11 mouse cellular contexts compared by ENCODE assay signal in genomic region chr8:108724818-108725506, GRCm38 (mm10).
DNase-seq lines count a peak whose midpoint lies in the region; ATAC-seq and TF ChIP-seq lines count a peak whose summit lies in the region.
"Had no signal": no experiment of that assay in that cellular context is flagged by ENCODE, and none has a peak within 500 bp of the region (broad histone marks: within the 10 kb centered on the region; RNA-seq: fewer than 3 reads in every experiment).

No protein-coding gene starts in this region.

- H3K4me2 ChIP-seq in midbrain, embryonic 11.5 days, result no peak overlapping the region
- H3K4me2 ChIP-seq in intestine, embryonic 16.5 days (ENCODE audit: low read depth, low read length), result 0 out of 2 replicates have a peak overlapping the region, but pooled peaks have one; percentile 4
- H3K4me2 ChIP-seq in liver, postnatal 0 days (ENCODE audit: low read depth, low read length), result 0 out of 2 replicates have a peak overlapping the region, but pooled peaks have one; percentile 6
- H3K4me2 ChIP-seq in kidney, embryonic 14.5 days (replicated peaks; ENCODE audit: low read depth, low read length), result no peak overlapping the region
- H3K4me2 ChIP-seq: embryonic facial prominence, embryonic 15.5 days had no signal

- no peak overlapping the region for H3K9ac ChIP-seq in midbrain, embryonic 11.5 days (ENCODE audit: low read length)
- no peak overlapping the region for H3K9ac ChIP-seq in intestine, embryonic 16.5 days (ENCODE audit: low read depth, low read length)
- H3K9ac ChIP-seq in liver, postnatal 0 days (replicated peaks), result no peak overlapping the region
- H3K9ac ChIP-seq in kidney, embryonic 14.5 days (ENCODE audit: low read depth, low read length), result no peak overlapping the region
- H3K9ac ChIP-seq: embryonic facial prominence, embryonic 15.5 days had no signal

- TF ChIP-seq CTCF in liver, postnatal 0 days (IDR thresholded peaks at IDR 0.05; ENCODE audit: low read depth), result no peak

- no peak for ATAC-seq in midbrain, embryonic 11.5 days (ENCODE audit: low FRiP score)
- ATAC-seq in intestine, embryonic 16.5 days, result peak; percentile 50
- no peak for ATAC-seq in liver, postnatal 0 days
- ATAC-seq in inflammation-experienced regulatory T-cells, adult 6 months, result no peak
- no peak for ATAC-seq in kidney, embryonic 14.5 days (ENCODE audit: low FRiP score, low TSS enrichment)

- H3K27me3 ChIP-seq in midbrain, embryonic 10.5 days (ENCODE audit: low read depth, poor library complexity, severe bottlenecking), result peaks cover 6% of the 10 kb centered on the region
- H3K27me3 ChIP-seq in midbrain, embryonic 11.5 days (ENCODE audit: control insufficient read depth, insufficient read depth, low read length), result no peaks in the 10 kb centered on the region
- no peaks in the 10 kb centered on the region for H3K27me3 ChIP-seq in intestine, embryonic 16.5 days (replicated peaks; ENCODE audit: control insufficient read depth, insufficient read depth, low read length)
- no peaks in the 10 kb centered on the region for H3K27me3 ChIP-seq in liver, postnatal 0 days (ENCODE audit: insufficient read depth, low read length)
- H3K27me3 ChIP-seq in kidney, embryonic 14.5 days (ENCODE audit: control insufficient read depth, insufficient read depth, low read length), result no peaks in the 10 kb centered on the region
- H3K27me3 ChIP-seq: embryonic facial prominence, embryonic 15.5 days had no signal

- H3K36me3 ChIP-seq in midbrain, embryonic 10.5 days, result no peaks in the 10 kb centered on the region
- H3K36me3 ChIP-seq in midbrain, embryonic 11.5 days (ENCODE audit: control insufficient read depth, insufficient read depth, low read length), result no peaks in the 10 kb centered on the region
- H3K36me3 ChIP-seq in intestine, embryonic 16.5 days (ENCODE audit: control insufficient read depth, insufficient read depth, low read length), result no peaks in the 10 kb centered on the region
- H3K36me3 ChIP-seq in liver, postnatal 0 days (replicated peaks; ENCODE audit: insufficient read depth, low read length), result no peaks in the 10 kb centered on the region
- H3K36me3 ChIP-seq in kidney, embryonic 14.5 days (ENCODE audit: control insufficient read depth, insufficient read depth, low read length), result no peaks in the 10 kb centered on the region
- H3K36me3 ChIP-seq: embryonic facial prominence, embryonic 15.5 days; G1E had no signal

- H3K9me3 ChIP-seq in midbrain, embryonic 10.5 days (replicated peaks), result no peaks in the 10 kb centered on the region
- no peaks in the 10 kb centered on the region for H3K9me3 ChIP-seq in midbrain, embryonic 11.5 days (ENCODE audit: control insufficient read depth, low read length)
- H3K9me3 ChIP-seq in intestine, embryonic 16.5 days (ENCODE audit: control insufficient read depth, low read length), result no peaks in the 10 kb centered on the region
- H3K9me3 ChIP-seq in liver, postnatal 0 days (ENCODE audit: low read length), result no peaks in the 10 kb centered on the region
- no peaks in the 10 kb centered on the region for H3K9me3 ChIP-seq in kidney, embryonic 14.5 days (ENCODE audit: control insufficient read depth, low read length)
- H3K9me3 ChIP-seq: embryonic facial prominence, embryonic 15.5 days had no signal

- no peak for DNase-seq in midbrain, embryonic 10.5 days (ENCODE audit: low spot score)
- DNase-seq in midbrain, embryonic 11.5 days (ENCODE audit: low spot score, missing footprints), result no peak
- no peak for DNase-seq in liver, postnatal 0 days
- DNase-seq in layer of hippocampus, postnatal 14 days (ENCODE audit: low spot score in 2 of 2), result no peak
- DNase-seq: layer of hippocampus, postnatal 36 days; lung, postnatal 10 days had no signal

- WGBS in midbrain, embryonic 10.5 days, result 28% methylated on average over 11 of the region's 11 CpGs
- 31% methylated on average over 11 of the region's 11 CpGs for WGBS in midbrain, embryonic 11.5 days
- WGBS in intestine, embryonic 16.5 days, result 37% methylated on average over 11 of the region's 11 CpGs
- WGBS in liver, postnatal 0 days (ENCODE audit: insufficient replicate concordance), result 35% methylated on average over 11 of the region's 11 CpGs
- 41% methylated on average over 11 of the region's 11 CpGs for WGBS in kidney, embryonic 14.5 days

- H3K4me1 ChIP-seq in midbrain, embryonic 10.5 days, result peaks cover 100% of the 10 kb centered on the region
- H3K4me1 ChIP-seq in midbrain, embryonic 11.5 days (ENCODE audit: control insufficient read depth, insufficient read depth, low read length), result peaks cover 84% of the 10 kb centered on the region
- peaks cover 59% of the 10 kb centered on the region for H3K4me1 ChIP-seq in intestine, embryonic 16.5 days (ENCODE audit: control insufficient read depth, insufficient read depth, low read length)
- H3K4me1 ChIP-seq in liver, postnatal 0 days (ENCODE audit: insufficient read depth), result peaks cover 32% of the 10 kb centered on the region
- H3K4me1 ChIP-seq in kidney, embryonic 14.5 days (ENCODE audit: control insufficient read depth, insufficient read depth, low read length), result peaks cover 55% of the 10 kb centered on the region

- H3K27ac ChIP-seq in midbrain, embryonic 10.5 days (replicated peaks), result peak overlapping the region; percentile 83
- no peak overlapping the region for H3K27ac ChIP-seq in midbrain, embryonic 11.5 days (ENCODE audit: low read depth, low read length)
- H3K27ac ChIP-seq in intestine, embryonic 16.5 days (ENCODE audit: low read length), result peak overlapping the region; percentile 45
- H3K27ac ChIP-seq in liver, postnatal 0 days (ENCODE audit: low read depth), result no peak overlapping the region
- H3K27ac ChIP-seq in kidney, embryonic 14.5 days (ENCODE audit: low read depth, low read length), result no peak overlapping the region
- H3K27ac ChIP-seq: embryonic facial prominence, embryonic 15.5 days had no signal

- peak overlapping the region; percentile 30; the same call in 1 of the 2 replicates for H3K4me3 ChIP-seq in midbrain, embryonic 10.5 days
- H3K4me3 ChIP-seq in midbrain, embryonic 11.5 days (ENCODE audit: low read depth, low read length), result no peak overlapping the region
- H3K4me3 ChIP-seq in intestine, embryonic 16.5 days (ENCODE audit: low read length), result no peak overlapping the region
- H3K4me3 ChIP-seq in liver, postnatal 0 days (ENCODE audit: low read depth, low read length), result no peak overlapping the region
- H3K4me3 ChIP-seq in kidney, embryonic 14.5 days (ENCODE audit: low read length), result no peak overlapping the region
- H3K4me3 ChIP-seq: embryonic facial prominence, embryonic 15.5 days had no signal

- TF ChIP-seq EP300 in liver, postnatal 0 days (IDR thresholded peaks at IDR 0.05; ENCODE audit: low read depth), result peak; percentile 55; the same call in 1 of the 2 replicates

Comparison
In these comparisons a context has a peak if more than half of its experiments do, and no peak if none do; other contexts are left out.
1. H3K27ac ChIP-seq: peak in midbrain, embryonic 10.5 days (single experiment) and intestine, embryonic 16.5 days (single experiment); none in midbrain, embryonic 11.5 days (single experiment), liver, postnatal 0 days (single experiment) and kidney, embryonic 14.5 days (single experiment).
2. H3K4me2 ChIP-seq: peak in intestine, embryonic 16.5 days (single experiment) and liver, postnatal 0 days (single experiment); none in midbrain, embryonic 11.5 days (single experiment) and kidney, embryonic 14.5 days (single experiment).